Mouse (Mus musculus): ENCODE data around the gene Nhsl2. TPM values are rescaled to one million over a fixed set of nuclear protein-coding genes. Genes with fewer than 3 reads are reported as not detected.

The Nhsl2 gene
- total RNA-seq, 1 experiment = 1.1 TPM

DNA sequence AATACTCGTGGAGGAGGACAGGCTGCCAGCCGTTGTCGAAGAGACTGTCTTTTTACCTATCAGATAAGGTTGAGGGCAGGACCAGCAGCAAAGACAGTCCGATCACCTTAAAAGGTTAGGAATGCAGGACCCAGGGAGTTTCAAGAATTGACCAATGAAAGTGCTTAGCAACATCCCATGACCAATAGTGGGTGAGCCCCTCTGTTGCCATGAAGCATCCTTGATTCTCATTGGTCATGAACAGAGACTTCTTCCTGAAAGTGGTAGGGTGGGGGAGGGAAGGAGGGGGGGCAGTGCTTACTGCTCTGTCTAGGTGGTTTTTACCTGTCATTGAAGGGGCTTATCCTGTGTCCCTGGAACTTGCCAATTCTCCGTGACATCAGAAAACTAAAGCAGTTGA lies 130.1 kb downstream of the Nhsl2 start:
- Histone ChIP-seq H3K4me1 (ENCODE audit: control insufficient read depth in 2 of 2, insufficient read depth in 2 of 2, low read length in 2 of 2, poor library complexity in 1 of 2) (peaks cover 0 to 6% of the 10 kb centered on the region in 2 experiments; a peak in 1 of 4 replicates), H3K4me3 (ENCODE audit: insufficient read depth in 1 of 2, low read depth in 1 of 2, low read length in 2 of 2, poor library complexity in 1 of 2, severe bottlenecking in 1 of 2) (peak overlapping the region in 1 of 2 experiments; percentile 44; a peak in 1 of 4 replicates), H3K9me3 (ENCODE audit: control insufficient read depth, insufficient read depth, low read depth, low read length) (no peaks in the 10 kb centered on the region), H3K27ac (ENCODE audit: insufficient read depth, low read depth, low read length, poor library complexity, severe bottlenecking) (no peak overlapping the region), H3K9ac (ENCODE audit: insufficient read depth, low read depth, low read length, poor library complexity, severe bottlenecking) (no peak overlapping the region), H3K36me3 (ENCODE audit: control insufficient read depth, insufficient read depth, low read length, poor library complexity, severe bottlenecking) (no peaks in the 10 kb centered on the region)
- in situ Hi-C loops (cut with MboI; ENCODE audit: low sequenced_read_pairs in 2 of 2, unreplicated experiment in 2 of 2) = loop anchor here in 1 of 2 experiments (10.0 kb wide), 1 partner anchor 86 kb away; no protein-coding TSS in a partner anchor
- peak; percentile 44 for DNase-seq (ENCODE audit: low read depth, low spot score)
- TF ChIP-seq ZC3H11A (IDR thresholded peaks at IDR 0.05; ENCODE audit: borderline replicate concordance, low read depth, low read length) (no peak), CHD2 (IDR thresholded peaks at IDR 0.05; ENCODE audit: low read depth, low read length) (peak; percentile 89)

DNA sequence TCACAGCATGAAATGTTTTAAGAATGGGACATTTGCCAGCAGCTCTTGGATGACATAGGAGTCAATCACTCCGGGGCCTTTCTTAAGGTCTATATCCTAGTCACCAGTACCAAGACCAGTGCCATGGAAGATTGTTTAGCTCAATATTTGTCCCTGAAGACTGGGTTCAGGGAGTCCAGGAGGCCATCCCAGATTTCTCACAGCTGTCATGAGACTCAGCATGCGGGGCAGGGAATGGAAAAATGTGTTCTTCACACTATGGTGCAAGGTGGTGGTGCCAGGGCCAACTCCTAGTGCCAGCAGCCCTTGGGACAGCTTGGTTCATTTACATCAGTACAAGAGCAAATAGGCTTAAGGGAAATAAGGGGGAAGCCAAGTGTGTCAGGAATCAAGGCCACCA lies 131.4 kb downstream of the Nhsl2 start:
- Histone ChIP-seq H3K36me3 (ENCODE audit: control insufficient read depth, insufficient read depth, low read length, poor library complexity, severe bottlenecking) (no peaks in the 10 kb centered on the region), H3K9ac (ENCODE audit: insufficient read depth, low read depth, low read length, poor library complexity, severe bottlenecking) (no peak overlapping the region), H3K27ac (ENCODE audit: insufficient read depth, low read depth, low read length, poor library complexity, severe bottlenecking) (no peak overlapping the region), H3K9me3 (ENCODE audit: control insufficient read depth, insufficient read depth, low read depth, low read length) (no peaks in the 10 kb centered on the region), H3K4me1 (ENCODE audit: control insufficient read depth in 2 of 2, insufficient read depth in 2 of 2, low read length in 2 of 2, poor library complexity in 1 of 2) (peaks cover 0 to 16% of the 10 kb centered on the region in 2 experiments; a peak in 2 of 4 replicates), H3K4me3 (ENCODE audit: insufficient read depth in 1 of 2, low read depth in 1 of 2, low read length in 2 of 2, poor library complexity in 1 of 2, severe bottlenecking in 1 of 2) (no peak overlapping the region)
- in situ Hi-C loops (cut with MboI; ENCODE audit: low sequenced_read_pairs in 2 of 2, unreplicated experiment in 2 of 2) = no loop called here
- no peak for TF ChIP-seq CHD2 (IDR thresholded peaks at IDR 0.05; ENCODE audit: low read depth, low read length)
- no peak for TF ChIP-seq ZC3H11A (IDR thresholded peaks at IDR 0.05; ENCODE audit: borderline replicate concordance, low read depth, low read length)
- TF ChIP-seq ZNF384 (IDR thresholded peaks at IDR 0.05; ENCODE audit: low read depth, low read length) = no peak
- TF ChIP-seq HCFC1 (IDR thresholded peaks at IDR 0.05; ENCODE audit: borderline replicate concordance, insufficient read depth, low read length) = no peak
- no peak for TF ChIP-seq MAFK (IDR thresholded peaks at IDR 0.05; ENCODE audit: insufficient read depth, low read depth, low read length)
- no peak for DNase-seq (ENCODE audit: low read depth, low spot score)

DNA sequence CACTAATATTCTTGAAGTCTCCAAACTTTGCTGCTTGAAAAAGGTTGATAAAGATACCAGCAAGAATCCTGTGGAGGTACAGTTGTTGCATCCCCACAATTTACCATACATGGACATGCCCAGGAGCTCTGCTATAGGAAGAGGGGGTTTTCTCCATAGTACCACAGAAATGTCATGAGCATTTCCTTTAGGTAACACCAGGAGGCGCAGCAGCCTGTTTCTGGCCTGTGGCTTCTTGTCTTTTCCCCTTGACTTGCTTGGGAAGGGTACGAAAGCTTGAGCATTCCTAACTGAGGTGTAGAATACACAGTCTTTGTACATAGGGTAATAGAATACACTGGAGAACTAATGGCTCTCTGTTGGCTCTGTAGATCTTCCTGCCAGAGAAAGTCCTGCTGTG lies 132.3 kb downstream of the Nhsl2 start:
- peaks cover 0 to 19% of the 10 kb centered on the region in 2 experiments; a peak in 2 of 4 replicates for H3K4me1 ChIP-seq (ENCODE audit: control insufficient read depth in 2 of 2, insufficient read depth in 2 of 2, low read length in 2 of 2, poor library complexity in 1 of 2)
- H3K9ac ChIP-seq (ENCODE audit: insufficient read depth, low read depth, low read length, poor library complexity, severe bottlenecking) = no peak overlapping the region
- no peak overlapping the region for H3K27ac ChIP-seq (ENCODE audit: insufficient read depth, low read depth, low read length, poor library complexity, severe bottlenecking)
- no peak overlapping the region for H3K4me3 ChIP-seq (ENCODE audit: insufficient read depth in 1 of 2, low read depth in 1 of 2, low read length in 2 of 2, poor library complexity in 1 of 2, severe bottlenecking in 1 of 2)
- no peak for DNase-seq (ENCODE audit: low read depth, low spot score)
- in situ Hi-C loops (cut with MboI; ENCODE audit: low sequenced_read_pairs in 2 of 2, unreplicated experiment in 2 of 2) = no loop called here
- no peaks in the 10 kb centered on the region for H3K9me3 ChIP-seq (ENCODE audit: control insufficient read depth, insufficient read depth, low read depth, low read length)
- TF ChIP-seq MAFK (IDR thresholded peaks at IDR 0.05; ENCODE audit: insufficient read depth, low read depth, low read length) = no peak
- TF ChIP-seq CHD2 (IDR thresholded peaks at IDR 0.05; ENCODE audit: low read depth, low read length) = no peak
- peak; percentile 5; the same call in 1 of the 2 replicates for TF ChIP-seq ZC3H11A (IDR thresholded peaks at IDR 0.05; ENCODE audit: borderline replicate concordance, low read depth, low read length)
- H3K36me3 ChIP-seq (ENCODE audit: control insufficient read depth, insufficient read depth, low read length, poor library complexity, severe bottlenecking) = no peaks in the 10 kb centered on the region

DNA sequence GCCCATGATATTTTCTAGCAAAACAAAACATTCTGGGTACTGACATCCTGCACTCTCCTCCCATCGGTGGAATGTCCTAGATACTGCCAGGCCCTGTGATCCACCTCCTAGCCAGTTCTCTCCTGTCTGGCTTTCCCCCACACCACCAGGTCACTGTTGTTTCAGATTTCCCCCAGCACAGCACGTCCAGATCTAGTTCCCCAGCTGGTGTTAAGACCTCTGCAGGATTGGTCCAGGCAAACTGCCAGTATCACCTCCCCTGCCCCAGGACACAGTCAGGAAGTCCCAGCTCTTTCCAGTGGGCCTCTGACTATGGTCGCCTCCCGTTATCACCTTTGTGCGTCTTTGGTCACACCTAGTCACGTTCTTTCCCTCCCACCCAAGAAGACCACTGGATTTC lies 134.5 kb downstream of the Nhsl2 start:
- DNase-seq (ENCODE audit: low read depth, low spot score) = no peak
- TF ChIP-seq ZNF384 (IDR thresholded peaks at IDR 0.05; ENCODE audit: low read depth, low read length) = no peak
- TF ChIP-seq MAFK (IDR thresholded peaks at IDR 0.05; ENCODE audit: insufficient read depth, low read depth, low read length) = no peak
- TF ChIP-seq HCFC1 (IDR thresholded peaks at IDR 0.05; ENCODE audit: borderline replicate concordance, insufficient read depth, low read length) = no peak
- TF ChIP-seq CHD2 (IDR thresholded peaks at IDR 0.05; ENCODE audit: low read depth, low read length) = no peak
- TF ChIP-seq ZC3H11A (IDR thresholded peaks at IDR 0.05; ENCODE audit: borderline replicate concordance, low read depth, low read length) = no peak
- Histone ChIP-seq H3K36me3 (ENCODE audit: control insufficient read depth, insufficient read depth, low read length, poor library complexity, severe bottlenecking) (no peaks in the 10 kb centered on the region), H3K27ac (ENCODE audit: insufficient read depth, low read depth, low read length, poor library complexity, severe bottlenecking) (no peak overlapping the region), H3K4me1 (ENCODE audit: control insufficient read depth in 2 of 2, insufficient read depth in 2 of 2, low read length in 2 of 2, poor library complexity in 1 of 2) (peaks cover 0 to 19% of the 10 kb centered on the region in 2 experiments; a peak in 2 of 4 replicates), H3K9me3 (ENCODE audit: control insufficient read depth, insufficient read depth, low read depth, low read length) (no peaks in the 10 kb centered on the region), H3K4me3 (ENCODE audit: insufficient read depth in 1 of 2, low read depth in 1 of 2, low read length in 2 of 2, poor library complexity in 1 of 2, severe bottlenecking in 1 of 2) (no peak overlapping the region), H3K9ac (ENCODE audit: insufficient read depth, low read depth, low read length, poor library complexity, severe bottlenecking) (no peak overlapping the region)
- in situ Hi-C loops (cut with MboI; ENCODE audit: low sequenced_read_pairs in 2 of 2, unreplicated experiment in 2 of 2) = no loop called here
